Mouse (Mus musculus): ENCODE measurements around the gene Gm49388. TPM values are rescaled to one million over a fixed set of nuclear protein-coding genes. Genes with fewer than 3 reads are reported as not detected.
A peak's percentile ranks its signal among the peaks of the same experiment; 100 is the strongest.
"Not testable (repeated sequence)": the region's sequence is repeated elsewhere in the genome, so short reads cannot be mapped to it uniquely, and the experiment has no call there.

Gm49388 gene
- total RNA-seq, 4 experiments from 2014 or later = 1.6 to 2.3 (median 2.1) TPM

GRCm38 (mm10) chr7:127802313-127802712 lies 16.9 kb downstream of the Gm49388 start:
- no peak for DNase-seq (ENCODE audit: low spot score in 2 of 2)

GRCm38 (mm10) chr7:127808821-127809220 lies 23.4 kb downstream of the Gm49388 start:
- no peak for DNase-seq (ENCODE audit: low spot score in 2 of 2)

DNA sequence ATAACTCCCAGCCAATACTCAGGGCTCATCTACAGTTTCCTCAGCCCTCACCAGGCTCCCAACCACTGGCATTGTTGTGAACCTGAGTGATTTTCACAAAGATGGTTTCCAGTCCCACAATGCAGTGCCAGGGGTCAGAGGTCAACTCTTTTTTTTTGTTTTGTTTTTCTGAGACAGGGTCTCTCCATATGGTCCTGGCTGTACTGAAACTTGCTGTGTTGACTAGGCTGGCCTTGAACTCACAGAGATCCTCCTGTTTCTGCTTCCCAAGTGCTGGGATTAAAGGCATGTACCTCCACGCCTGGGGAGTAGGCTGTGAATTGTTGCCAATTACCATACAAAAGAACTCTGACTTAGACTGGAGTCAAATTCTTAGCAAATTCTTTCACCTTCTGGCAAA lies 24.4 kb downstream of the Gm49388 start:
- no peak for DNase-seq (ENCODE audit: low spot score in 2 of 2)

- no peak for DNase-seq (ENCODE audit: low spot score in 2 of 2)
Measured at GRCm38 (mm10) chr7:127810650-127811049, 25.2 kb downstream of the Gm49388 start.

DNA sequence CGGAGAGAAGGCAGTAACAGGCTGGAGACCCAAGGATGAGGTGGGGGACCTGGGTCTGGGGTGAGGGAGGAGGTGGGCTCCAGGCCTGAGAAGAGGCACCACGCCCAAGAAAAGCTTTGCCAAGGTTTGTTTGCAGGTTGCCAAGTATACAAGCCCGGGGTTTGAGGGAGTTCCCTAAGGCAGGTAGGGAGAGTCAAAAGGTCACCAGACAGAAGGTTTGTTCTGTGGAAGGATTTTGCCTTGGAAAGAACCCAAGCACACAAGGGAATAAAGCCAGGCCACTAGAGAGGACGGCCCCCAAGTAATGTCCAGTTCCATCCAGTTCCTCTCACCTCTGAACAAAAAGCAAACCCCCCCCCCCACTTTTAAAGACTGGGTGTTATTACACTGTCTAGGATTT lies 25.8 kb downstream of the Gm49388 start:
- DNase-seq (ENCODE audit: low spot score in 2 of 2) = no peak

DNA sequence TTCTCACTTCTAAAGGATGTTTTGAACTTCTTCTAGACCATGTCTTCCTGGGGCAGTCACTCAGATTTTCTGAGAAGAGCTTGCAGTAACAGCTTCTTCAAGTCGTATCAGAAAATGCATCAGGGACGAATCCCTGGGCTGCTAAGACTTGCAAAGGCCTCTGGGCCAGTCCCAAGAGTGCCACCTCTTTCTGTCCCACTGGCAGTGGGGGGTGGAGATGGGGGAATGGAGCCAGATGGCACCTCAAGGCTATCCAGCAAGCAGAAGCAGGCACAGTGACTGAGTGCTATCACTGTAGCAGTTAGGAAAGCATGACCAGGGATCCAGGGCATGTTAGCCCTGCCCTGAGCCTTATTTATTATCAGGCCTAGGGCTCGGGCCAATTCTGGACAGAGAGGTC lies 26.9 kb downstream of the Gm49388 start:
- DNase-seq (ENCODE audit: low spot score in 2 of 2) = no peak

- no peak for DNase-seq (ENCODE audit: low spot score in 2 of 2)
Measured at GRCm38 (mm10) chr7:127813821-127814220, 28.4 kb downstream of the Gm49388 start.

GRCm38 (mm10) chr7:127814241-127814921 lies 29.0 kb downstream of the Gm49388 start:
- DNase-seq (ENCODE audit: low spot score in 2 of 2) = peak; percentile 80 to 85

- DNase-seq (ENCODE audit: low spot score in 2 of 2) = no peak
Measured at GRCm38 (mm10) chr7:127815116-127815665, 29.8 kb downstream of the Gm49388 start.

DNA sequence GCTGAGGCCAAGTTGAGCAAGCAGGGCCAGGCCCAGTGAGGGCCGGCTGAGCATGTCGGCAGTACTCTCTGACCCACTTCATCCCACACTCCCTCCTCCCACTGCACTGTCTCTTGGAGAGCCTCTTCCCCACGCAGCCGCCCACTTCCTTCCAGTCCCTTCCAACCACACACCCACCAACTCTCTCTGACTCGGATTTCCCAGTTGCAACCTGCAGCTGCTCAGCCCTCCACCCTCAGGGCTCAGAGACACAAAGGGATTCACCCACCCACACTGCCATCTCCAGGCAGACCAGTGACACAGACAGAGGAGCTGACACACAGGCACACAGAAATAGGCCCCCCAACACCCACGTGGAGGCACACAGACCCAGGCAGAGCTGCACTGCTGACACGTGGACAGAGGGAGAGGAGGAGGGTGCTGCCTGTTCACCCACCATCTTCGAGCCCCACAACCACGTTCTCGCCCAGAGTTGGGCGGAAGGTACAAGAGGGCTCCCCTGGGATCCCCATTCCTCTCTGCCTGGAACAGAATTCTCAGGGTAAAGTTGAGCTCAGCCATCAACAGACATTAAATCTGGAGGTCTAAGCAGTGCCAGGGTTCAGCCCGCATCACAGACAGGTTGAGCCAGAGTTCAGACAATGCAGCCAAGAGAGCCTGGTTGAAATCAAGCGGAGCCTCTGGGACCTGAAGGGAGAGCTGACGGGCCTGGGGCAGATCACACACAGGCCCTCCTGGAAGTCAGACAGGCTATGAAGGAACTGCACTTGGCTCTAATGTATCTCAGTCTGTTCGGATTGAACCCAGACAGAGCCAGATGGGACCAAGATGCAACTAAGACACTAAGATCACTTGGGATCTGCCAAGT lies 30.8 kb downstream of the Gm49388 start:
- DNase-seq (ENCODE audit: low spot score in 2 of 2) = peak; percentile 43 to 50

DNA sequence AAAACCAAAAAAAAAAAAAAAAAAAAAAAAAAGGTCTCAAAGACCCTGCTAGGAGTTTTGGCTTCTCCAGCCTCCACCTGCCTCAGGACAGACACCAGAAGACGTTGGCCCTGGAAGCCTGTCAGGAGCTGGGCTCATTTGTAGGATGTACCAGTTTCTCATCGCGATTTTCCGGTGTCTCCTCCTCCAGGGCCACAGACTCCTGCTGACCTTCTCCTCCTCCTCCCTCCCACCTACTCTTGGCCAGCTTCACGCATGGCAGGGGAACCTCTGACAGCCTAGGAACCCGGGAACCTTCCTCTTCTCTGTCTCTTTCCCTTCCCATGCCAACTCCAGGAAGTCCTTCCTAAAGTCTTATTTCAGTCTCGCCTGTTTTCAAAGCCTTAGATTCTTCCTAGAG lies 31.6 kb downstream of the Gm49388 start:
- no peak for DNase-seq (ENCODE audit: low spot score in 2 of 2)

GRCm38 (mm10) chr7:127817776-127818175 lies 32.4 kb downstream of the Gm49388 start:
- no peak for DNase-seq (ENCODE audit: low spot score in 2 of 2)

DNA sequence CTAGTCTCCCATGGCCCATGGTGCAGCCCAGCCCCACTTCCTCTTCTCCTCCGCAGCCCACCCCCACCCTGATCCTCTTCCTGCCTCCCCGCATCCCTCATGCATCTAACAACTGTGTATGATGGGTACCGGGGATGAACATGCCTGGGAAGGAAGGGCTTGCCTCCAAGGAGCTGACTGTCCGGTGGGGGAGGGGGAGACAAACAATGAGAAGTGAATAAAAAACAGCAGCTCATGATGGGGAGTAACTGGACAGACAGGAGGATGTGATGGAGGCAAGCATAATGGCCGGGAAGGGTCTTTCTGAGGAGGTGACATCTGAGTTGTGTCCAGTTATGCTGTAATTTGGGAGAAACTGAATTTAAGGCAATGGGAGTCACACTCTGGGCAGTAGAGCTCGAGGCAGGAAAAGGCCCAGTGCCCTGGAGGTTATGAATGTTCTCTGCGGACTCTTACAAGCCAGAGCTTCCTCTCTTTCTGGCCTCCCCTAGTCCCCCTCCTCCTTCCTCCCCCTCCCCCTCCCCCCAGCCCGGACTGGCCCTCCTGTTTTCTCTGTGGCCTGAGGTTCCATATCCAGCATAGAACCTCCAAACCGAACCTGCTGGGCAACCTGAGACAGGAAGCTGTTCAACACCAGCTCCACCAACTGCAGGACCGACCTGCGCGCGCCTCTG lies 35.6 kb downstream of the Gm49388 start:
- DNase-seq (ENCODE audit: low spot score in 2 of 2) = no peak

GRCm38 (mm10) chr7:127822494-127822893 lies 37.1 kb downstream of the Gm49388 start:
- DNase-seq (ENCODE audit: low spot score in 2 of 2) = no peak

DNA sequence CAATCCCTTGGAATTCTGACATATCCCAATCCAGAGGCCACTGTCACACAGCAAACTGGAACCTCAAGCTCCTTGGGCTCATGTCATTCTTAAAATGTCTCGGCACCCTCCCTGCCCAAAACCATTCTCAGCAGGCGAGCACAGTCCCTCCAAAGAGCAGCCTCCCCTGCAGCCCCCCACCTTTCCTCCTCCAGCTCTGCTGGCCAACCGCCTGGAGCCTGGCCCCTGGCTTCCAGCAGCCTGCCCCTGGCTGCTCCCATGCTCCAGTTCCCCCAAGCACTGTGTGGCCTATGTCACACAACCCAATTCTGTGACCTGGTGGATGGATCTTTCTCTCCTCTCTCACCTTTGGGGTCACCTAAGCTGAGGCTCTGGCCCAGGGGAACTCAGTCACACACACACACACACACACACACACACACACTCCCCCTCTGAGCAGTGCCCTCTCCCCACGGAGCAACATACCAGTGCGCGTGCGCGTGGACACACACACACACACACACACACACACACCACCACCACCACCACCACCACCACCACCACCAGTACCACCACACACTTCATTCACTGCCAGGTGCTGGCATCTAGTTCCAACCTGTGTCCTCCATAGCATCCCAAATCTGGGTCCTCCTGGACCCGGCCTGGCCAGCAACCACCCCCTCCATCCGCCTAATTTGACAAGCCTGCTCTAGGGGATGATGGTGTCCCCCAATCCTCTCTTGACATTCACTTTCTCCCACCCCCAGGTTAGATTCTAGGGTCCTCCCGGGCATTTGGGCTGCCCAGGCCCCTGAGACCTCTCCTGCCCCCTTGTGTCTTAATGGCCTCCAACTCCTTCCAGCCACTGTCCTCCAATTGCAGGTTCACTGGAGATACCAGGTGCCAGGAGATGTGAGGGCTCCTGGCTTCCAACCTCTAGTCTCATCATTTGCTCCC lies 38.1 kb downstream of the Gm49388 start:
- DNase-seq (ENCODE audit: low spot score in 2 of 2) = no peak

- DNase-seq (ENCODE audit: low spot score in 2 of 2) = no peak
Measured at GRCm38 (mm10) chr7:127824176-127824871, 38.9 kb downstream of the Gm49388 start, which contains the start of the genes Stx4a and Stx1b. TSS of gene Stx4a (plus strand) at chr7:127824294. TSS of gene Stx1b (minus strand) at chr7:127824549.

DNA sequence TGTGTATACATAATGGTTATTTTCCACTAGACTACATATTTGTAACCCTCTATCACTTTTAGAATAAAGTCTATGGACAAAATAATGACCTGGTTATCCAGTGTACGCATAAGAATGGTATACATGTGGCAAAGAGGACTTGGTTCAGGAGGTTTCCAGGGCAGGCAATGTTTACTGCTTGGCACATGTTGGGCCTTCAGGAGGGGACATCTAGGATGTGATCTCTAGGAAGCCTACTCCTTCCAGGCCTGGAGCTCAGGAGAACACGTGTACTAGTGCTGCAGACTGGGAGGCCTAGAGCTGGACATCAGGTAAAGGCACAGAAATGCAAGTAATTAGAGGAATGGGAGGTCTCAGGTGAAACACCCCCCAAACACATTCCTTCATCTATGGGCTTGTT lies 50.1 kb downstream of the Gm49388 start:
- DNase-seq (ENCODE audit: low spot score in 2 of 2) = no peak

- no peak for DNase-seq (ENCODE audit: low spot score in 2 of 2)
Measured at GRCm38 (mm10) chr7:127837473-127837872, 52.1 kb downstream of the Gm49388 start.

GRCm38 (mm10) chr7:127837878-127838277 lies 52.5 kb downstream of the Gm49388 start:
- DNase-seq (ENCODE audit: low spot score in 2 of 2) = not testable (repeated sequence)

DNA sequence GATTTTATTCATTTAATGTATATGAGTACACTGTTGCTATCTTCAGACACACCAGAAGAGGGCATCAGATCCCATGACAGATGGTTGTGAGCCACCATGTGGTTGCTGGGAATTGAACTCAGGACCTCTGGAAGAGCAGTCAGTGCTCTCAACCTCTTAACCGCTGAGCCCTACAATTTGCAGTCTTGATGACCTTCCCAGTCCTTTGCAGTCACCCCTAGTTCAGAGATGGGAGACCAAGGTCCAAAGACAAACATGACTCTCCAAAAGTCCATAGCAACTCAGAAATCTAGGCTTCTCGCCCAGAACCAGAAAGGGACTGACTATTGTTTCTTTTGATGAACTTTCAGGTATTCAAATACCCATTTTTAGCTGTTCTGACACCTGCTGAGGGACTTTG lies 54.6 kb downstream of the Gm49388 start:
- not testable (repeated sequence) for DNase-seq (ENCODE audit: low spot score in 2 of 2)

All from gastrocnemius, adult 8-10 months (tissue).